Mouse (Mus musculus): ENCODE results near the gene Anxa5. TPM values are rescaled to one million over a fixed set of nuclear protein-coding genes. Genes with fewer than 3 reads are reported as not detected.

Anxa5 gene
- polyA plus RNA-seq, 1 experiment = 177 TPM

- 88% methylated on average over 5 of the region's 5 CpGs for WGBS
- no peak for TF ChIP-seq CTCF (IDR thresholded peaks at IDR 0.05; ENCODE audit: borderline replicate concordance, insufficient read depth, low read depth, low read length)
- no peak for TF ChIP-seq POLR2A (IDR thresholded peaks at IDR 0.05; ENCODE audit: borderline replicate concordance, insufficient read depth, low read length)
- no peak for DNase-seq
These were observed 13.9 kb downstream of the Anxa5 start for GRCm38 (mm10) chr3:36461819-36462218.

GRCm38 (mm10) chr3:36460717-36461116 is 15.0 kb downstream of the Anxa5 start:
- Histone ChIP-seq H3K4me1 (ENCODE audit: control insufficient read depth, insufficient read depth, low read length) (peaks cover 1% of the 10 kb centered on the region; the same call in 1 of the 2 replicates), H3K4me3 (replicated peaks; ENCODE audit: insufficient read depth, low read depth, low read length) (no peak overlapping the region), H3K27ac (ENCODE audit: insufficient read depth, low read length) (no peak overlapping the region), H3K27me3 (ENCODE audit: control insufficient read depth, insufficient read depth, low read length) (no peaks in the 10 kb centered on the region)
- WGBS = 66% methylated on average over 7 of the region's 7 CpGs
- TF ChIP-seq CTCF (IDR thresholded peaks at IDR 0.05; ENCODE audit: borderline replicate concordance, insufficient read depth, low read depth, low read length) (no peak), POLR2A (IDR thresholded peaks at IDR 0.05; ENCODE audit: borderline replicate concordance, insufficient read depth, low read length) (no peak)
- no peak for DNase-seq

More at GRCm38 (mm10) chr3:36461819-36462218, 13.9 kb downstream of the Anxa5 start:
- H3K4me1 ChIP-seq (ENCODE audit: control insufficient read depth, insufficient read depth, low read length) = no peaks in the 10 kb centered on the region
- H3K27ac ChIP-seq (ENCODE audit: insufficient read depth, low read length) = no peak overlapping the region
- no peaks in the 10 kb centered on the region for H3K27me3 ChIP-seq (ENCODE audit: control insufficient read depth, insufficient read depth, low read length)
- H3K4me3 ChIP-seq (replicated peaks; ENCODE audit: insufficient read depth, low read depth, low read length) = no peak overlapping the region

- H3K4me1 ChIP-seq (ENCODE audit: control insufficient read depth, insufficient read depth, low read length) = peaks cover 5% of the 10 kb centered on the region
- no peaks in the 10 kb centered on the region for H3K27me3 ChIP-seq (ENCODE audit: control insufficient read depth, insufficient read depth, low read length)
- H3K4me3 ChIP-seq (replicated peaks; ENCODE audit: insufficient read depth, low read depth, low read length) = no peak overlapping the region
- WGBS = 9% methylated on average over 3 of the region's 3 CpGs
- peak; percentile 60 to 80 for DNase-seq
- H3K27ac ChIP-seq (ENCODE audit: insufficient read depth, low read length) = no peak overlapping the region
- TF ChIP-seq CTCF (IDR thresholded peaks at IDR 0.05; ENCODE audit: borderline replicate concordance, insufficient read depth, low read depth, low read length) (no peak), POLR2A (IDR thresholded peaks at IDR 0.05; ENCODE audit: borderline replicate concordance, insufficient read depth, low read length) (no peak)
These were observed 20.1 kb downstream of the Anxa5 start for GRCm38 (mm10) chr3:36455566-36455965.

- Histone ChIP-seq H3K4me3 (replicated peaks; ENCODE audit: insufficient read depth, low read depth, low read length) (no peak overlapping the region), H3K4me1 (ENCODE audit: control insufficient read depth, insufficient read depth, low read length) (peaks cover 5% of the 10 kb centered on the region), H3K27ac (ENCODE audit: insufficient read depth, low read length) (no peak overlapping the region), H3K27me3 (ENCODE audit: control insufficient read depth, insufficient read depth, low read length) (no peaks in the 10 kb centered on the region)
- TF ChIP-seq CTCF (IDR thresholded peaks at IDR 0.05; ENCODE audit: borderline replicate concordance, insufficient read depth, low read depth, low read length) (no peak), POLR2A (IDR thresholded peaks at IDR 0.05; ENCODE audit: borderline replicate concordance, insufficient read depth, low read length) (no peak)
- 90% methylated on average over 8 of the region's 8 CpGs for WGBS
- DNase-seq = no peak
These were observed 20.6 kb downstream of the Anxa5 start for GRCm38 (mm10) chr3:36455124-36455523.

- WGBS = 40% methylated on average over 1 of the region's 1 CpGs
- Histone ChIP-seq H3K27ac (ENCODE audit: insufficient read depth, low read length) (no peak overlapping the region), H3K4me3 (replicated peaks; ENCODE audit: insufficient read depth, low read depth, low read length) (no peak overlapping the region), H3K27me3 (ENCODE audit: control insufficient read depth, insufficient read depth, low read length) (no peaks in the 10 kb centered on the region), H3K4me1 (ENCODE audit: control insufficient read depth, insufficient read depth, low read length) (peaks cover 5% of the 10 kb centered on the region)
- DNase-seq = no peak
- TF ChIP-seq CTCF (IDR thresholded peaks at IDR 0.05; ENCODE audit: borderline replicate concordance, insufficient read depth, low read depth, low read length) (no peak), POLR2A (IDR thresholded peaks at IDR 0.05; ENCODE audit: borderline replicate concordance, insufficient read depth, low read length) (no peak)
These were observed 23.2 kb downstream of the Anxa5 start for GRCm38 (mm10) chr3:36452502-36452901.

- TF ChIP-seq CTCF (IDR thresholded peaks at IDR 0.05; ENCODE audit: borderline replicate concordance, insufficient read depth, low read depth, low read length) (no peak), POLR2A (IDR thresholded peaks at IDR 0.05; ENCODE audit: borderline replicate concordance, insufficient read depth, low read length) (no peak)
- WGBS = 51% methylated on average over 20 of the region's 20 CpGs
- H3K27me3 ChIP-seq (ENCODE audit: control insufficient read depth, insufficient read depth, low read length) = no peaks in the 10 kb centered on the region
- DNase-seq = no peak
- H3K4me3 ChIP-seq (replicated peaks; ENCODE audit: insufficient read depth, low read depth, low read length) = no peak overlapping the region
- no peaks in the 10 kb centered on the region for H3K4me1 ChIP-seq (ENCODE audit: control insufficient read depth, insufficient read depth, low read length)
- H3K27ac ChIP-seq (ENCODE audit: insufficient read depth, low read length) = no peak overlapping the region
These were observed 26.2 kb downstream of the Anxa5 start for GRCm38 (mm10) chr3:36449292-36450165.

GRCm38 (mm10) chr3:36446918-36447317 is 28.8 kb downstream of the Anxa5 start:
- no peak overlapping the region for H3K4me3 ChIP-seq (replicated peaks; ENCODE audit: insufficient read depth, low read depth, low read length)
- WGBS = 68% methylated on average over 6 of the region's 6 CpGs
- no peaks in the 10 kb centered on the region for H3K4me1 ChIP-seq (ENCODE audit: control insufficient read depth, insufficient read depth, low read length)
- TF ChIP-seq POLR2A (IDR thresholded peaks at IDR 0.05; ENCODE audit: borderline replicate concordance, insufficient read depth, low read length) (no peak), CTCF (IDR thresholded peaks at IDR 0.05; ENCODE audit: borderline replicate concordance, insufficient read depth, low read depth, low read length) (no peak)
- DNase-seq = no peak
- no peaks in the 10 kb centered on the region for H3K27me3 ChIP-seq (ENCODE audit: control insufficient read depth, insufficient read depth, low read length)
- no peak overlapping the region for H3K27ac ChIP-seq (ENCODE audit: insufficient read depth, low read length)

GRCm38 (mm10) chr3:36446506-36446905 is 29.2 kb downstream of the Anxa5 start:
- TF ChIP-seq POLR2A (IDR thresholded peaks at IDR 0.05; ENCODE audit: borderline replicate concordance, insufficient read depth, low read length) (no peak), CTCF (IDR thresholded peaks at IDR 0.05; ENCODE audit: borderline replicate concordance, insufficient read depth, low read depth, low read length) (no peak)
- DNase-seq = no peak
- H3K27ac ChIP-seq (ENCODE audit: insufficient read depth, low read length) = no peak overlapping the region
- no peak overlapping the region for H3K4me3 ChIP-seq (replicated peaks; ENCODE audit: insufficient read depth, low read depth, low read length)
- 37% methylated on average over 5 of the region's 5 CpGs for WGBS
- no peaks in the 10 kb centered on the region for H3K4me1 ChIP-seq (ENCODE audit: control insufficient read depth, insufficient read depth, low read length)
- H3K27me3 ChIP-seq (ENCODE audit: control insufficient read depth, insufficient read depth, low read length) = no peaks in the 10 kb centered on the region
